Mouse (Mus musculus) hindbrain, postnatal 0 days (tissue): ENCODE measurements around the gene Mpp3. TPM values are rescaled to one million over a fixed set of nuclear protein-coding genes. Genes with fewer than 3 reads are reported as not detected.

ENCODE experiments used
- ATAC-seq: fragments of 200-750 bp; cut with Nextera tagmentation; 2 replicates; pipeline ENCODE4 v1.8.0; 2017; ENCODE audit warnings: mild to moderate bottlenecking, moderate TSS enrichment, moderate library complexity
- DNase-seq: peaks from one replicate; pipeline ENCODE4 v3.0.0-alpha.2; 2015; ENCODE audit warnings: low spot score
- H3K27ac ChIP-seq: fragments of 300-500 bp; sonication (generic); 2 replicates; pipeline ENCODE4 v1.5.1; 2014; ENCODE audit warnings: mild to moderate bottlenecking
- H3K27me3 ChIP-seq: fragments of 300-500 bp; sonication (generic); 2 replicates; pipeline ENCODE4 v1.6.1; 2014; ENCODE audit warnings: low read length, mixed read lengths; ENCODE audit not compliant: insufficient read depth
- H3K36me3 ChIP-seq: fragments of 300-500 bp; sonication (generic); 2 replicates; pipeline ENCODE4 v1.6.1; 2014; ENCODE audit warnings: low read length, mixed read lengths; ENCODE audit not compliant: insufficient read depth
- H3K4me1 ChIP-seq: fragments of 300-500 bp; sonication (generic); 2 replicates; pipeline ENCODE4 v1.6.1; 2014; ENCODE audit warnings: antibody characterized with exemption, low read length, mixed read lengths; ENCODE audit not compliant: insufficient read depth
- H3K4me2 ChIP-seq: fragments of 300-500 bp; sonication (generic); 2 replicates; pipeline ENCODE4 v1.6.1; 2014; ENCODE audit warnings: low read depth, mild to moderate bottlenecking, low read length, moderate library complexity, mixed read lengths
- H3K4me3 ChIP-seq: fragments of 300-500 bp; sonication (generic); 2 replicates; pipeline ENCODE4 v1.5.1; 2014; ENCODE audit warnings: low read length
- H3K9ac ChIP-seq: fragments of 300-500 bp; sonication (generic); replicated peaks from 2 replicates; pipeline ENCODE4 v1.6.1; 2014; ENCODE audit warnings: mild to moderate bottlenecking, low read length, moderate library complexity, mixed read lengths
- H3K9me3 ChIP-seq: fragments of 300-500 bp; sonication (generic); 2 replicates; pipeline ENCODE4 v1.6.1; 2016; ENCODE audit warnings: low read length, mixed read lengths
- CTCF ChIP-seq: IDR thresholded peaks from 2 replicates; pipeline ENCODE4 v1.5.1; 2016; ENCODE audit warnings: antibody characterized with exemption, control low read depth, low read depth
- WGBS: fragments of 180-500 bp; shearing (Covaris S2); extraction: QIAGEN DNeasy Blood & Tissue Kit; methylation state at CpG from one replicate; pipeline ENCODE4 v1.1.7; 2014; 5-methylcytosine and 5-hydroxymethylcytosine counted together
- polyA plus RNA-seq: library from polyadenylated mRNA; unstranded; fragments of >200 nt; fragmentation: Nextera tagmentation; extraction: Ambion mirVana; gene quantifications from 2 replicates; pipeline ENCODE4 v1.2.1, GENCODE M21; 2015
- total RNA-seq: library from RNA; depleted of rRNA; stranded (reverse); fragments of >200 nt; gene quantifications from 2 replicates; pipeline ENCODE4 v1.2.3, GENCODE M21; 2014

Mpp3 gene
- total and polyA plus RNA-seq, 2 experiments from 2014 or later: 54.1 to 81.3 TPM

DNA sequence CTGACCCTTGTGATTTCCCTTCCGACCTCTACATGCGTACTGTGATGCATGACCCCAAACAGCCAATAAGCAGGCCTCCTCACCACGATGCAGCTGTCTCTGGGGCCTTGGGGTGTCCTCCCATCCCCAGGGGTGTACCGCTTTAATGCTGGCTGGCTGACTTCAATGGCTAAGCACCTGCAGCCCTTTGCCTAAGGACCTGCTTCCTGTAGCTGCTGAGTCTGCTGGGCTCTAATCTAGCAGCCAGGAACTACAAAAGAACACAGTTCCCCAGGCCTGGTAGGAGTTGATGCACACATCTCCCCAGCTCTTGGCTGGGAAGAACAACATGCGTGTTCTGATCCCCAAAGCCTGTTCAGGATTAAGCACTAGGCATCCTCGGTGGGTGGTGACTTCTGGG is 12.8 kb downstream of the Mpp3 start:
- Histone ChIP-seq H3K4me2 (no peak overlapping the region), H3K27me3 (no peaks in the 10 kb centered on the region), H3K27ac (no peak overlapping the region), H3K4me1 (no peaks in the 10 kb centered on the region), H3K4me3 (no peak overlapping the region), H3K36me3 (0 out of 2 replicates have a peak, but pooled peaks cover 4% of the 10 kb centered on the region), H3K9ac (no peak overlapping the region), H3K9me3 (no peaks in the 10 kb centered on the region)
- DNase-seq (no peak), ATAC-seq (no peak)
- no peak for TF ChIP-seq CTCF
- WGBS: 53% methylated on average over 6 of the region's 6 CpGs

DNA sequence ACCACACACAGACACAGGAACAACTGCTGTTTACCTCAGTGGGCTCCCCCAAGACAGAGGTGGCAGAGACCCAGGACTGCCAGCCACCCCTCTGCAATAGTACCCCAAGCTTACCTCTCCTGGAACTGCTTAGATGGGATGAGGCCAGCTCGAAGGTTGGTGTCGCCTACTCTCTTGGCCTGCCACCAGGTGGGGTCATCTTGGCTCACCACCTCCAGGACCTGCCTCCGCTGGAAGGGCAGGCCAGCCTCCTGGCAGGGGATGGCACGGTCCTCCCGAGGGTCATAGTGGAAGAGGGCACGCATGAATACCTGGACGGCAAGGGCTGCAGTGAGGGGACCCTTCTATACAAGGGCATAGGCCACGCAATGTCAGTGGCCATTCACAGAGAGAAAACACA is 15.1 kb downstream of the Mpp3 start:
- TF ChIP-seq CTCF: no peak
- H3K4me2 ChIP-seq: no peak overlapping the region
- no peak overlapping the region for H3K9ac ChIP-seq
- H3K27me3 ChIP-seq: no peaks in the 10 kb centered on the region
- DNase-seq: no peak
- 0 out of 2 replicates have a peak, but pooled peaks cover 4% of the 10 kb centered on the region for H3K4me1 ChIP-seq
- H3K9me3 ChIP-seq: no peaks in the 10 kb centered on the region
- no peak overlapping the region for H3K27ac ChIP-seq
- peaks cover 13% of the 10 kb centered on the region; the same call in 1 of the 2 replicates for H3K36me3 ChIP-seq
- no peak overlapping the region for H3K4me3 ChIP-seq
- WGBS: 82% methylated on average over 8 of the region's 8 CpGs
- no peak for ATAC-seq

DNA sequence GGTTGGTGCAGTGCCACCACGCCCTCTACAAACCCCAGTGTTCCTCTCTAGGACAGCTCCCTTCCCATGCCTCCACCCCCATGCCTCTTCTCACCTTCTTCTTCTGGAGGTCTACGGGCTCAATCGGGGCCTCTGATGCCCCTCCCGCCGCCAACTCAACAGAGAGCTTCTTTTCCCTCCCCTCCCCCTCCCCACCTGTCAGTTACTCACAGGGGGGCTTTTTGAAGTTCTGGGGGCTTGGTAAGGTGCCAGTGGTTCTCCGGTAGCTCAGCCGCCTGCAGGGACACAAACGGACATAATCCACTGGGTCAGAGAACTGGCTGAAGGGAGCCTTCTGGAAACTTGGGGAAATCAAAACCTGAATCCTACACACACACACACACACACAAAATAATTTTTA is 16.8 kb downstream of the Mpp3 start:
- H3K27me3 ChIP-seq: no peaks in the 10 kb centered on the region
- TF ChIP-seq CTCF: no peak
- ATAC-seq: no peak
- H3K4me3 ChIP-seq: no peak overlapping the region
- 59% methylated on average over 8 of the region's 8 CpGs for WGBS
- no peak overlapping the region for H3K9ac ChIP-seq
- peaks cover 23% of the 10 kb centered on the region; the same call in 1 of the 2 replicates for H3K36me3 ChIP-seq
- no peaks in the 10 kb centered on the region for H3K9me3 ChIP-seq
- DNase-seq: no peak
- H3K27ac ChIP-seq: no peak overlapping the region
- H3K4me2 ChIP-seq: no peak overlapping the region
- H3K4me1 ChIP-seq: 0 out of 2 replicates have a peak, but pooled peaks cover 4% of the 10 kb centered on the region

DNA sequence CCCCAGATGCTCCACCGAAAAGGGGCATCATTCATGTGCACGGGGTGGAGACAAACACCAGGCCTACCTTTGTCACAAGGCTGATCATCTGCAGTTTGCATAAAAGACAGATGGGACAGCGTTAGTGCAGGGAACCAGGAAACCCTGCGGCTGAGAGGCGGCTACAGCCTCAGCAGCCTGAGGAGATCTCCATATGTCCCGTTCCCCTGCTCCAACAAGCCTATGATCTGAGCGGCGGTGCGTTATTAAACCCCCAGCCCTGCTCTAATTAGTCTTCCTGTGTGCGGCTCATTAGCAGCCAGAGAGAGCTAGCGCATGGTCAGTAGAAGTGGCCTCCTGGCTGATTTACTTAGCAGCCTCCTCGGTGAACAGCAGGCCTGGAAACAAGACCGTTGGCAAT is 18.1 kb downstream of the Mpp3 start:
- Histone ChIP-seq H3K36me3 (peaks cover 23% of the 10 kb centered on the region; the same call in 1 of the 2 replicates), H3K4me1 (0 out of 2 replicates have a peak, but pooled peaks cover 4% of the 10 kb centered on the region), H3K9me3 (no peaks in the 10 kb centered on the region), H3K27ac (peak overlapping the region; percentile 74), H3K4me3 (no peak overlapping the region), H3K27me3 (no peaks in the 10 kb centered on the region), H3K4me2 (no peak overlapping the region), H3K9ac (peak overlapping the region; percentile 21; the same call in 1 of the 2 replicates)
- ATAC-seq (peak; percentile 87), DNase-seq (peak; percentile 82)
- TF ChIP-seq CTCF: no peak
- 31% methylated on average over 13 of the region's 13 CpGs for WGBS

DNA sequence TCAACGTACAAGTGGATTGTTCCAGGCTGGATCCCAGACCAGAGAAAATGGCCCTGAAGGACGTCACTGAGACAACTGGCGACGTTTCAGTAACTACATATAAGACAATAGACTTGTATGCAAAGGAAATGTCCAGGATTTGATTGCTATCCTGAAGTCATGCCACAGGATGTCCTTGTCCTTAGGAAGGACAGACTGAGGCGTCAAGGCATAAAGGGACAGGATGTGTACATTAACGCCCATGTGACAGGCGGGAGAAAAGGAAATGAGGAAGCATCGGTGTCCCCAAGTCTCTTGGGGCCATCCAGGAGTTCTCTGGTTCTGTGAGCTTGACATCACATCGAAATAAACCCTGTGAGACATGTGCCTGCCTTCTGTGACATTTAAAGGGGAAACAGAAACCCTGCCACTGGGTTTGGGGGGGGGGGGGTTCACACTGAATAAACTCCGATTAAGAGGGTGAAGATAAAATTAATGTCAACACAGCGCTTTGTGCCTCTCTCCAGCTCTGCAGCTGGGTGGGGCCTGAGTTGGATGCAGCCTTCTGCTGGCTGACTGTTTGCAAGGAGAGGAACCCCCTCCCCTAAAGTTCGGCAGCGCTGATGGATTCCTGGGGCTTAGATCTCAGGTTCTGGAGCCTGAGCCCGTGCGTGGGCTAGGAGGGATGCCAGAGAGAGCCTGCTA is 19.2 kb downstream of the Mpp3 start:
- Histone ChIP-seq H3K36me3 (peaks cover 23% of the 10 kb centered on the region; the same call in 1 of the 2 replicates), H3K27ac (peak overlapping the region; percentile 74), H3K9ac (no peak overlapping the region), H3K4me3 (no peak overlapping the region), H3K9me3 (no peaks in the 10 kb centered on the region), H3K27me3 (no peaks in the 10 kb centered on the region), H3K4me2 (no peak overlapping the region), H3K4me1 (0 out of 2 replicates have a peak, but pooled peaks cover 4% of the 10 kb centered on the region)
- DNase-seq (no peak), ATAC-seq (no peak)
- no peak for TF ChIP-seq CTCF
- 74% methylated on average over 15 of the region's 15 CpGs for WGBS

DNA sequence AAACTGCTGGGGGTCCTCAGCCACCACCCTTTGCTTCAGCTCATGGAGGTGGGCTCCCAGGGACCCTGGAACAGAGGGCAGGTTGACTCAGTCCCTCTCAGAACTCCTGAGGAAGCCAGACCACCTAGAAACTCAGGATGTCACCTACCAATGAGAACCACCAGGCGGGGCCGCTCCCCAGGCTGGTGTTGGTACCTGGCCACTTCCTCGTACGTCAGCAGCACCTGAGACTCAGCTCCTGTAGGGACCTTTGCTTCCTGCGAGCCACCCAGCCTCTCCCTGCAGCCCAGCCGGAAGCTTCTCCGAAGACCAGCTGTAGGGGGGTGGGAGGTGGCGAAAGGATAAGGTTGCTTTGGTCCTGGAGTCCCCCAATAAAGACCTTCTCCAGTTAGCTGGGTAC is 19.9 kb downstream of the Mpp3 start:
- Histone ChIP-seq H3K27ac (no peak overlapping the region), H3K36me3 (peaks cover 23% of the 10 kb centered on the region; the same call in 1 of the 2 replicates), H3K4me2 (no peak overlapping the region), H3K4me3 (no peak overlapping the region), H3K4me1 (0 out of 2 replicates have a peak, but pooled peaks cover 4% of the 10 kb centered on the region), H3K9me3 (no peaks in the 10 kb centered on the region), H3K9ac (no peak overlapping the region), H3K27me3 (no peaks in the 10 kb centered on the region)
- ATAC-seq (no peak), DNase-seq (no peak)
- 93% methylated on average over 8 of the region's 8 CpGs for WGBS
- no peak for TF ChIP-seq CTCF

DNA sequence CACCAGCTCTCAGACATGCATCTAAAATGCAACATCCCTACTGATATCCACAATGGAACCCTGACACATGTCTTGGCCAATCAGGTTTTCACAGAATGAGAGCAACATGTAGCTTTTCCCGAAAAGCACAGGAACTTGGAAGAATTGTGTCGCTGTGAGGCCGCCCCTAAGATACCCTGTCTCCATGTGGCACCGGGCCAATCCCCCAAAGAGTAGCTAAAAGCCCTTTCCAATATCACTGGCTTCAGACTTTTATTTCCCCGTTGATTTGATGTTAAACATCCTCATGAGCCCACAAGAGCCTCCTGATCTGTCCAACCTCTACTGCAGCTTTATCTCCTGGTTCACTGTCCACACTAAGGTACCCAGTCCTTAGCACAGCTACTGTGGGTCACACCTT is 21.6 kb downstream of the Mpp3 start:
- Histone ChIP-seq H3K27me3 (no peaks in the 10 kb centered on the region), H3K9ac (no peak overlapping the region), H3K4me3 (no peak overlapping the region), H3K9me3 (no peaks in the 10 kb centered on the region), H3K4me1 (0 out of 2 replicates have a peak, but pooled peaks cover 4% of the 10 kb centered on the region), H3K36me3 (peaks cover 19% of the 10 kb centered on the region; the same call in 1 of the 2 replicates), H3K4me2 (no peak overlapping the region), H3K27ac (no peak overlapping the region)
- TF ChIP-seq CTCF: no peak
- WGBS: 46% methylated on average over 5 of the region's 5 CpGs
- no peak for ATAC-seq
- DNase-seq: no peak
